Mouse (Mus musculus) right cerebral cortex, postnatal 10 days (tissue): ENCODE data around the gene Abcb10.
"Not testable (repeated sequence)": the region's sequence is repeated elsewhere in the genome, so short reads cannot be mapped to it uniquely, and the experiment has no call there.

Source experiments
- DNase-seq, 2 experiments: peaks; one replicate each; pipeline ENCODE4 v3.0.0; 2021; ENCODE audit warnings: low spot score in 2 of 2

The Abcb10 gene

DNA sequence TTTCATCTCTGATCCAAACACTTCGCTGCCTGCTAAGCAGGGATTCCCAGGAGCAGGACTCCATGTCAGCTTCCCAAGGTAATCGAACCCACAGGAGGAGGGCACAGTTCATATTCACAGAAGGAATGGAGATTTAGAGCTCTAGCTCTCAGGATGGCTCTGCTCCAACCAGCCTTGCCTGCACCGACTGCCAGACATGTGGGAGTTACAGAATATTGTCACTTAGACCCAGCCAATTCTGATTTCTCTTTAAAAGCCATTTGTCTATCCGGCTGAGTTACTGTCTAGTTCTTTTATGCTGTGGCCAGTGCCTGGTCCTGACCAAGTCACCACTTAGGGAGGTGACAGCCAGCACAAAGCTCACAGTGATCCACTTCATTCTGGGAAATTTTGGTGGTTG lies 1.2 kb downstream of the Abcb10 start:
- peak; percentile 57 to 66 for DNase-seq

DNA sequence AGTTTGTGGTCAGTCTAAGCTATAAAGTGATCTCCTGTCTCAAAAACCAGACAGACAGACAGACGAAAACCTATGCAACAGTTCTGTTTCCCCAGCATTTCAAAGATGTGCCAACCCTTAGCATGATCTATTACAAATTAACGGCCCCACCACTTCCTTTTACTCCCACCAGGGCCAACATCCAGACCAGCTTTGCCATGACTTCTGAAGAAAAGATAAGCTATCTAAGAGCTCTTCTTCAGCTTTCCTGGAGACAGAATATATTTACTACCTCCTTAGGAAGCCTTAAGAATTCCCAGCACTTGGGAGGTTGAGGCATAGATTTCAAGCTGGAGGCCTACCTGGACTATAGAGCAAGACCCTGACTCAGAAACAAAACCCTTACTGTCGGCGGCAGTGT lies 2.7 kb downstream of the Abcb10 start:
- DNase-seq: no peak

DNA sequence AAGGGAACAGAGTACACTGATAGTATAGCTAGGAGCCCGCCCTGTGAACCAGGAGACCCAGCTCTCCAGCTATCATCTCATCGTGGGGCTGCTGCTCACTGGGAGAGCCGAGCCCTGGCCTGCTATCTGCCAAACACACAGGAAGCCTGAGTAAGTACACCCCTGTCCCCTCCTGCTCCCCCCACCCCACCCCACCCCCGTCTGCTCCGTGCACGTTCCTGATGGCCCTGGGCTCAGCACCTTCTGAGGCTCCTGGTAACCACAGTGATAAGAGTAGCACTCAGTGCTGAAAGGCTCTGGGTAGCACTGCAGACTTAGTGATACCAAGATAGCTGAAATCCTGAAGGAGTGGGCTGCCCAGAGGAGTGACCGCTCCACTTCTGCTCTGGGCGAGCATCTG lies 4.0 kb downstream of the Abcb10 start:
- DNase-seq: no peak

DNA sequence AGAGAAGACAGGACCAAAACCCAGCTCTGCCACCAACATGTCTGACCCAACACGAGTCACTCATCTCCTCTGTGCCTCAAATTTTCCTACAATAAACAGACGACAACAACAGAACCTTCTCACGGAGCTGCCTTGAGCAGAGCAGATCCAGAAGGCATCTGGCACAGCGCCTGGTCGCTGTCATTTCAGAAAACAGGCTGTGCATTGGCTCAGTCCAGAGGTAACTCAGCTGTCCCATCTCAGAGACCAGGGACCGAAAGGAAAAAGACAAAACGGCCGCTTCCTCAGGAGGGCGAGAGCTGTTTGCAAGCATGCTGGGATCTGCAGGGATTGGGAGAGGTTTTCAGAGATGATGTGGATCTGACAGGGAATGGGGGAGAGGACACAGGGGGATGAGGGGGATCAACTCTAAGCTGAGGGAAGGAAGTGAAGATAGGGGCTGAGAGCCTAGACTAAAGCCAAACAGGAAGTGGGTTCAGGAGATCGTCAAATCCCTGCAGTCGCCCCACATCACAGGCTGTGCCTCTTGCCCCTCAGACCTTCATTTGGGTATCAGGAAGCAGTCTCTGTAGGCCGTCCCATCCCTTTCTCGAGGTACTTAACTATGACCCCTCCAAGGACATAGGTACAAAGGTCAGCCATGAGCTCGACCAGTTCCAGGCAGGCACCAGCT lies 4.6 kb downstream of the Abcb10 start:
- DNase-seq: peak in 1 of 2 experiments; percentile 44

DNA sequence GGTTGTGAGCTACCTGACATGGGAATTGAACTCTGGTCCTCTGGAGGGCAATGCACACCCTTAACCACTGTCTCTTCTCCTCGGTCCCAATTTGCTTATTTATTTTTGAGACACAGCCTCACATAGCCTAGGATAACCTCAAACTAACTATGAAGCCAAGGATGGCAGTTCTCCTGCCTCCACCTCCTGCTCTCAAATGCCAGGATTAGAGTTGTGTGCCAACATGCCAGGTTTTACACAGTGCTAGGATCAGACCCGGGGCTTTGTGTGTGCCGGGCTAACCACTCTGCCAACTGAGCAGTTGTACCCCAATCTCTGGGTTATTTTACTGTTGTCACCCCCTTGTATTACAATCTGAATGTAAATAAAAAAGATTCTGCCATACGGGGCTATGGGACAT lies 5.4 kb downstream of the Abcb10 start:
- no peak for DNase-seq

DNA sequence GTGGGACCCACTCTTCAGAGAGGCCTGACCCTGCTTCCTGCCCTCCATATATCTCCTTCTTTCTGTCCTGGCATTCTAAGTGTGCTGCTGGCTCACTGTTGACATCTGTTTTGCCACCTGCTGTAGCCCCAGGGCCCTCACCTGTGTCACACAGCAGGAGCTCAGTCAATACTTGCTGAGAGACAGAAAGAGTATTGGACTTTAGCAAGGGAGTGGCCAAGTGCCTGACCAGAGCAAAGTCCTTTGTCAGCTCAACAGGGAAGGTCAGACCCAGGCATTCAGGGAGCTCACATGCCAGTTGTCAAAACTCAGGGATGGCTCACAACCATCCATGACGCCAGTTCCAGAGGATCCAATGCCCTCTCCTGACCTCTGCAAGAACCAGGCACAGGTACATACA lies 9.4 kb downstream of the Abcb10 start:
- no peak for DNase-seq

DNA sequence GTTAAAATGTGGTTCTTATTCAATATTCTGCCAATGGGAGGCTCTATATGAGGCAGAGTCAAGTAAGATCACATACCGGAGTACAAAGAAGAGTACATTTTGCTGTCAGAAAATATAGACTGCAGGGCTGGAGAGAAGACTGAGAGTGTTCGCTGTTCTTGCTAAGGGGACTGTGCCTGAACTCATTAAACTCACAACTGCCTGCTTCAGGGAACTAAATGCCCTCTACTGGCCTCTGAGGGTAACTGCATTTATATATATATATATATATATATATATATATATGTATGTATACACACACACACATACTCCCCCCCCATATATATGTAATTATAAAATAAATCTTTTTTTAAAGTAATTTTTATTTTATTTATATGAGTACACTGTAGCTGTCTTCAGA lies 16.0 kb downstream of the Abcb10 start:
- no peak for DNase-seq

DNA sequence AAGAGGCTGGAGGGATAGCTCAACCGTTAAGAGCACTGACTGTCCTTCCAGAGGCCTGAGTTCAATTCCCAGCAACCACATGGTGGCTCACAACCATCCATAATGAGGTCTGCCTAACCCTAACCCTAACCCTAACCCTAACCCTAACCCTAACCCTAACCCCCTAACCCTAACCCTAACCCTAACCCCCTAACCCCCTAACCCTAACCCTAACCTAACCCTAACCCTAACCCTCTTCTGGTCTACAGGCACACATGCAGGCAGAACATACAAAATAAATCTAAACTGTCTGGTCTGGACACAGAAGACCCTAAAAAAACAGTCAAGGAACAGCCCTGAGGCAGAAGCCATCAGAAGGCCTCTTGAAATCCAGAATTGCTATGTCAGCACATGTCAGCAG lies 21.6 kb downstream of the Abcb10 start:
- DNase-seq: no peak

DNA sequence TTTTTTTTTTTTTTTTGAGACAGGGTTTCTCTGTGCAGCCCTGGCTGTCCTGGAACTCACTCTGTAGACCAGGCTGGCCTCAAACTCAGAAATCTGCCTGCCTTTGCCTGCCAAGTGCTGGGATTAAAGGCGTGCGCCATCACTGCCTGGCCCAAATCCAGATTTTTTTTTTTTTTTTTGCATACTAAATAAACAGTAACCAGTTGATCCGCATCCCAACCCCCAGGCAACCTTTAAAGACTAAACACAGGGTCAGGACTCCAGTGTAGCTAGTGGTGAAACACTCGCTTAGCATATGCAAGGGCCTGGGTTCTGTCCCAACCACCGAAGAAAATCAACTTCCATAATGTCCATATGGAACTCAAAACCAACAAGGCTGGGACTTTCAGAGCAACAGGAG lies 22.4 kb downstream of the Abcb10 start:
- DNase-seq: not testable (repeated sequence)

DNA sequence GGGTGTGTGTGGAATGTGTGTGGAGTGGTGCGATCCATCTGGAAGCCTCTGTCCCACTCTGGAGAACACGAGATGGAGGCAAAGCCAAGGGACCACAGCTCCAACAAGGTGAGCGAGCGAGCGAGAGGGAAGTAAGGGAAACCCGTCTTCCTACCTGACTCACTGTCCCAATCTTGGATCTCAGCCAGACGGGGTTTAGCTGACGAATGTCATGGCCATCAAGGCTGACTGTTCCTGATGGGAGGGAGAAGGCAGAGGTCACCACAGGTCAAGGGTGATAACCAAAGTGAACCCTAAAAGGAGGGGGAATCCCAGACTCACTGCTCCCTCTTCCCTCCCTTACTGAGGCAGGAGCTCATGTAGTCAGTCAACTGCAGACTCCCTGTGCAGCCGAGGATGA lies 22.9 kb downstream of the Abcb10 start:
- DNase-seq: no peak

DNA sequence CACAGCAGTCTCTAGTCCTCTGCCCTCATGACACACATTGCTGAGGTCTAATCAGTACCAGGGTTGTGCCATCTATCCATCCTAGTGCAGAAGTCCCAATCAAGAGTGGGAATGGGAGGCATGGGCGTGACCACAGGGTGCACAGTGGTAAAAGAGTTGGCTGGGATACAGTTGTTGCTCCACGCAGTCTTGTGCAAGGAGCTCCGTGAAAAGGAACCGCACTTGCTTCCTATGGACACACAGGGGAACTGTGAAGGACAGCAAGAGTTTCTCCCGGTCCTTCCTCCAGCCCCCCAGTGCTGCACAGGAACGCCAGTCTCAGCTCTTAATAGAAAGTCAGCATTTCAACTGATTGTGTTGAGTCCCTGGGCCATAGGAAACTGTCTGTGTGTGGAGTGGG lies 23.4 kb downstream of the Abcb10 start:
- no peak for DNase-seq

DNA sequence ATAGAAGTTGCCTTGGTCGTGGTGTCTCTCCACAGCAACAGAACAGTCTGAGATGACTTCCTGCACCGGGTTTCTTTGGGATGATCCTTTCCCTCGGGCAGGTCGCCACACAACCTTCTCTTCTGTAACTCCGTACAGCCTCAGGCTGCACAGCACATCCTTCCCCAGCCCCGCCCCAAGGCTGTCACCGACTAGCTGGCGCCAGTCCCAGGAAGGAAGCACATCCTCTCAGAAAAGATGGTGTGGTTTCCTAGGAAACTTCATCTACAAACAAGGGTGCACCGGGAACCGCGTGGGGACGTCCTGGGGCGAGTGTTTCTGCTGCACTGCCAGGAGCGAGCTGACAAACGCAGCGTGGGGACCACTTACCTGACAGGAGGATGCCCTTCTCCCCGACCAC lies 24.8 kb downstream of the Abcb10 start:
- DNase-seq: peak; percentile 62 to 64

DNA sequence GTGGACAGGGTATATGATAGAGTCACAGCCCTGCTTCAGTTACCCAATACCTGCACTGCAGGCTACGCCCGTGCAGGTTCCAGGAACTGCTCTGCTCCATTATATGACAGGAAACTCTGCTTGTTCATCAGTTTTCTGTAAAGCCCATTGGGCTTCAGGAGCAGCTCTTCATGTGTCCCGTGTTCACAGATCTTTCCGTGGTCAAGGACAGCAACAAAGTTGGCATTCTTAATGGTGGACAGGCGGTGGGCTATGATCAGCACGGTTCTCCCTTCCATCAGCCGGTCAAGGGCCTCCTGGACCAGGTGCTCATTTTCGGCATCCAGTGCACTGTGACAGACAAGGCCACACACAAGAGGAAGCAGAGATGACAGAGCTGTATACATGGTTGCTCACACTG lies 28.7 kb downstream of the Abcb10 start:
- DNase-seq: no peak

DNA sequence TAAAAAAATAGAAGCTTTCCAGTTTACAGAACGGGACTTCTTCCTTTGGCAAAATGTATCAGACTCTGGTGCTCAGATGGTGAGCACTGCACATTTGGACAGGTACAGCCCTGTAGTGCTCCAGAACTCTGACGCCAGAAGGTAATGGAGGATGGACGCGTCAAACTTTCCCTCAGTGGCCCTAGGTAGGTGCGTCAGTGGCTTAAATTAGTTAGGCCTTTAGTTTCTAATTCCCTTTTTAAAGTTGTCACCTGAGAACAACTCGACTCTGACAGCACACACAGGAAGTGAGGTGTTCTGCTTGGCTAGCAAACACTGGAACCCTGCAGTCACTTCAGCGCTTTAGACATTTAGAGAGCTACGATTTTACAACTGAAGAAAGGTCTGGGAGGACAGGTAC lies 29.2 kb downstream of the Abcb10 start:
- DNase-seq: no peak

DNA sequence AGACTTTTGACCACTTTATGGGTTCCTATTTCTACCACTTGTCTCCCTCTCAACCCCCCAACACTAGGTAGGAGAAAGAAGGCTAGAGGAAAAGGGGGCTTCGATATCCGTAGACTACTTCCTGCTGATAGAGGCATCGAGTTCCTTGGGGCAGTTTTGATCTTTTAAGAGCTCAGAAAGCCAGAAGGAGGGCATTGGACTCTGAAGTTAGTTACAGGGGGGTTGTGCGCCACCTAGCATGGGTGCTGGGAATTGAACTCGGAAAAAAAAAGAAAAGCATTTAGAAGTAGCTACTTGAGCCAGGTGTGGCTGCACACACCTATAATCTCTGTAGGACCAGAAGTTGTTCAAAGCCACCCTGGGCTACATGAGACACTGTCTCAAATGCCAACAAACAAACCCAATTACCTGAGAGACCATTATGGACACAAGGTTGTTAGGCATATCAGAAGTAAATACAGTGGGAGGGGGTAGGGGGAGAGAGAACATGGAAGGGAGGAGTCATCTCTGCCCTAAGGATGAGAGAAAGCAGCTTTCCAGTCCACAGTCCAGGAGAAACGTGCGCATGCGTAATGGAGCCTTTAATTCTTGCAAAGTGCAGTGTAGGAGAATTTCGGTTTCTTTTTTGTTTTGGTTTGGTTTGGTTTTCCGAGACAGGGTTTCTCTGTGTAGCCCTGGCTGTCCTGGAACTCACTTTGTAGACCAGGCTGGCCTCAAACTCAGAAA lies 32.7 kb downstream of the Abcb10 start:
- peak; percentile 52 to 54 for DNase-seq

DNA sequence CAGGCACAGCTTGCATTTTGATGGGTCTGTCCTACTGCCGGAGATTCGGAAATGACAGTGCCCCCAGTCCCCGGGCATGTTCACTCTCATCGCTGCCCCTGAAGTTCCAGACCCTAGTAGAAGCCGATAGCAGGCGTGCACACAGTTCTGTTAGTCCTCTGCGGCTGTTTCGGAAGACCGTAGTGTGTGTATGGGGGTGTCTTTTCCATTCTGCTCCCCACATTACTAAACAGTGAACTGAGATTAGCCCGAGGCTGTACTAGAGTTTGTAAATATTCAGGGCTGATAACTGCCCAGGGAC lies 33.3 kb downstream of the Abcb10 start:
- DNase-seq: no peak

DNA sequence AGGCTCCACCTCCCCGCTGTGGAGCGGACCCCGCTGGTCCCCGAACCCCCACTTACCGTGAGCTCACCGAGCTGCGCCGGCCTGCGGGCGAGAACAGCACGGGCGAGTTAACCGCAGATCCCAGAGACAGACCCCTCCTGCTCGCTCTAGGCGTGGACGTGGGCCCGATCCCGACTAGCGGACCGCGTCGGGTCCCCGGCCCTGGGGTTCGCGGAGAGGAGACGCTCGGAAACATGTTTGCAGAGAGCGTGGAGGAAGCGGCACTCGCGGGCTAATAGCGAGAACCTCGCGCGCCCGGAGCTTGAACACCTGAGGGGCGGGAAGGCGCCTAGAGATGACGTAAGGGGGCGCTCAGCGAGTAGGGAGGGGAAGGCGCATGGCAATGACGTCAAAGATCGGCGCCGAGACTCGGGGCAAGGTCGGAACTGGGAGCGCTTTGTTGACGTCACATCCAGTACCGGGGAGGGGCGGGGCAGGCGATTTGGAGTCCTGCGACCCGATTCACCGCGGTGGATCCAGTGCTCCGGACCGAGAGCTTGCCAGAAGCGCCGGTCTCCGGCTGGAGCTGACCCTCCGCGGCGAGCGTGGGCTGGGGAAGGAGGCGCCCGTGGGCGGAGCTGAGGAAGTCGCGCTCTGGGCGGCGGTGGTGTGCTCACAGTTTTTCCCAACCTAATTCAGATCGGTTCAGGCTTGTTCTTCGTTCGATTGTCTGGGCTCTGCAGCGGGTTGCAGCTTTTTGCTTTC lies 33.8 kb downstream of the Abcb10 start, which contains the start of gene Nup133:
TSS of gene Nup133 (minus strand) at position 324 of the 744 bp plus-strand sequence.
- DNase-seq: peak; percentile 99 to 100

DNA sequence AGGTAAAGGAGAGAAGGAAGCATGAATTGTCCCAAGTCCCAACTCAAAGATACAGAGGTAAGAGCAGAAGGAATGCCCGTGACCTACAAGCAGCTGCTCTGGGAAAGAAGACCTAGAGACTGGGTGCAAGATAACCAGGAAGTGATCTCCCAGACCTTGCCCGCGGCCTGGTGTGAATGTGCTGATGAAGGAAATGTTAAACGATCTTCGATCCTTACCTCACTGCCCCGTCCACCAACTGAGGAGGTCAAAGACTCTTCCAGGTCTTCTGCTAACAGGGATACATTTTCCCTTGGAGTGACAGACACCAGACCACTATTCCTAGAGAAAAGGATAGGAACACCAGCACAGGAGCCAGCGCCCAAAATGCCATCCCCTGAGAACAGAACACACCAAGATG lies 53.9 kb downstream of the Abcb10 start:
- no peak for DNase-seq

DNA sequence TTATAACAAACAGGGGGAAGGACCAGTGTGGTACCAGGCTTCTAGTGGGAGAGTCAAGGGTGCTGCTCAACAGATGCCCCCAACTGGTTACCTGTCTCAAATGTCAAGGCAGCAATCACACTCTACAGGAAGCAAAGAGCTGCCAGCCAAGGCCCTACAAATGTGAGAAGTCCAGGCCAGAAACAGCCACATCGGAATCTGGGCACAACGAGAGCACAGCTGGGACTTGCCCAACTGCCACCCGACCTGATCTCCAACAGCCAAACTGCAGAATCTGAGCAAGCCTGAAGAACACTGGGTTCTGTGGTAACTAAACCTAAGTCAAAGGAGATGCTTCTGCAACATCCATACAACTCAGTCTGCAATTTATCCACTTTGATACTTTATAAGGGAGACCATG lies 57.3 kb downstream of the Abcb10 start:
- DNase-seq: no peak

DNA sequence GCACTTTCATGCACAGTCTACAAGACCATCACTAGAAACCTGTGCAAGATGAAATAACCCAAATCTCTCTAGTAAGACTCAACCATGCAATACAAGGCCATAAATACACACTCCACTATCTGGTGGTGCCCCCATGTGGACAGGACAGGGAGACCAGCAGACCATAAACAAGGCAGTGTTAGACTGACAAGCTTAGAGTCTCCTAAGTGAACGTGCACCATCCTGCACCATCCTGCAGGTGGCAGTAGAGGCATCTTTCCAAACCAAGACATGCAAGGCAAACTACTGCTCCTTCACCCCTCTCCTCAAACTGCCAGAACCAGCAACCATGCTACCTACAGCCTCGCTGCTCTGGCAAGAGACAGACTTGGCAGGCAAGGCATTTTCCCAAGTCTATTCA lies 58.2 kb downstream of the Abcb10 start:
- DNase-seq: peak; percentile 89 to 91

DNA sequence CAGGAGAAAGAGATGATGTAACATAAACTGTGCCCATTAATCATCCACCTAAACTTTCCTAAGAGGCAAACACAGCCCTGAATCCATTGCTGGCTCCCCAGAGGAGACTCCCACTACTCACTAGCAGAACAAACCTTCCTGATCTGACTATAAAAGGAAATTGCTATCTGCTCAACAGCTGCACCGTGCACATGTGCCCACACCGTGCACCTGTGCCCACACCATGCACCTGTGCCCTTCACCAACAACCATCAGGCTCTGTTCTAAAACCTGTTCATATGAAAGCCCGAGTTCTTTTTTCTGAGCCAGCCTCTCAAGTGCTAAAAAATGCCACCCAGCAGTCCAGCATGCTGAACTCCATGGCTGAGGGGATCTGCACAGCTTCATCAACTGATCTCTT lies 68.3 kb downstream of the Abcb10 start:
- DNase-seq: no peak

DNA sequence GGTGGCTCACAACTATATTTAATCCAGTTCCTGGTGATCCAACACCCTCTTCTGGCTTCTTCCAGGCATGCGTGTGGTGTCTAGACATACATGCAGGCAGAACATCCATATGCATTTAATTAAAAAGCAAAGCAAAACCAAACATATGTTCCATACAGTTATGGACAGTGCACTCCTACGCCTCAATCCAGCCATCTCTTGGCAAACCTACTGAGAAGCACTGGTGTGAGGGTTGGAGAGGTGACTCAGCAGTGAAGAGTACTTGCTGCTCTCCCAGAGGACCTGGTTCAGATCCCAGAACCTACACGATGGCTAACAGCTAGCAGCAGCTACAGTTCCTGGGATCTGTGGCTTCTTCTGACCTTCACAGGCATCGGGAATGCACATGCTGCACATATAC lies 70.7 kb downstream of the Abcb10 start:
- DNase-seq: no peak

DNA sequence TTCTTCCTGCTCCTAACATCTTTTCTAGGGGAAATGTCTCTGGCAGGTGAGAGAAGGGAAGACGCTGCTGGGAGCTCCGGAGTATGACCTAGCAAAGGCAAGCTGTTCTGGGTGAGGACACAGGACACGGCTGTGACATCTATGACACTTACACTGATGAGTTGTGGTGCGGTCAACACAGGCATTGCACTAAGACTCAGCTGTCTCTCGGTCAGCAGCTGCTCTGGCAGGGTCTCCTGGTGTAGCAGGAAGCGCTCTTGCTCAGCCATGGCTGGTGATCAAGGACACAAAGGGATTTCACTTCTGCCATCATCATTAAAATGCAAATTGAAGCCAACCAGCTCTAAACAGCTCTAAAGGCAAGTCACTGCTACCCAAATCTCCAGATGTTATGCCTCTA lies 75.3 kb downstream of the Abcb10 start:
- no peak for DNase-seq
